Comparison of ENCODE assay signal across 12 mouse cellular contexts in the genomic region with DNA sequence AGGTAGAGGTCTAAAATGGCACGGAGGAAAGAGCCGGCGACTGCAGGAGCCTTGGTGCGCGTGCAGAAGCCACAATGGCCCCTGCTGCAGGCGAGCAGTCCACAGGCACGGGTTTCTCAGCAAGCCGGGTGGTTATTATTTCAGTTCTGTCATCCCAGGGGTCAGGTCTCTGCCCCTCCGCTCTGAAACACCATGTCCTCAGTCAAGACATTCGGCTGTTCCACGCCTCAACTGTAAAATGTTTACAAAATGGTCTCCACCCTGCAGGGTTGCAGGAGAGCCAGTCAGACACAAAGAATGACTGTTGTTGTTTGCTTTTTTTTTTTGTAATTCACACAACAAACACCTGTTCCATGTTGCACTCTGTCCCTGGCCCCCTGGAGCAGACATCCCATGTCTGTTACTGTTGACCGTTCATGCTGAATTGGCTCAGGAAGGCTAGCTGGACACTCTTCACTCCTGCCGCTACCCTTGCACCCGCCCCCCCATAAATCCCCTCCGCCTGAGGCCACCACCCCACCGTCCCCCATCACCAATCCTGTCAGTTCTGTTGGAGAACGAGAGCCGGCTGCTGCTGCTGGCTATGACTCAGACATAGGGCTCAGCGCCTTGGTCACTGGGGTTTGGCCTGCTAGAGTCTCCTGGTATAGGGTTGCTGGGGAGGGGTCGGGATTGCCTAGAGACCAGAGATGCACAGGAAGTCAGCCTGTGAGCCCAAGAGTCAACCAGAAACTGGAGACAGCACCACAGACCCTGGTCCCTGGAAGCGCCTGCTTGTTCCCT. TPM values are rescaled to one million over a fixed set of nuclear protein-coding genes. Genes with fewer than 3 reads are reported as not detected.
A peak's percentile ranks its signal among the peaks of the same experiment; 100 is the strongest.
DNase-seq lines count a peak whose midpoint lies in the region; ATAC-seq and TF ChIP-seq lines count a peak whose summit lies in the region.
"Had no signal": no experiment of that assay in that cellular context is flagged by ENCODE, and none has a peak within 500 bp of the region (broad histone marks: within the 10 kb centered on the region; RNA-seq: fewer than 3 reads in every experiment).

No protein-coding gene starts in this region.

- DNase-seq in lung, adult 2 months = no peak
- DNase-seq in forelimb bud, embryonic 11.5 days (ENCODE audit: low read depth, low spot score) = peak; percentile 36
- DNase-seq in kidney, postnatal 25 days = peak; percentile 17 to 55
- no peak for DNase-seq in left cerebral cortex, adult 8-10 months (ENCODE audit: low spot score in 2 of 2)
- DNase-seq in cerebellum, adult 11 months = no peak
- DNase-seq: adrenal gland, postnatal 14 days; cerebellum, postnatal 36 days; spleen, adult 18-20 months had no signal

- no peak overlapping the region for H3K9ac ChIP-seq in lung, embryonic 16.5 days (ENCODE audit: low read length)
- no peak overlapping the region for H3K9ac ChIP-seq in neural tube, embryonic 15.5 days (replicated peaks)
- H3K9ac ChIP-seq: limb, embryonic 15.5 days had no signal

- H3K4me3 ChIP-seq in lung, embryonic 16.5 days (ENCODE audit: low read length) = no peak overlapping the region
- H3K4me3 ChIP-seq in lung, adult 2 months (replicated peaks; ENCODE audit: extremely low read depth, low read depth, low read length) = no peak overlapping the region
- no peak overlapping the region for H3K4me3 ChIP-seq in neural tube, embryonic 15.5 days (replicated peaks)
- H3K4me3 ChIP-seq: limb, embryonic 15.5 days had no signal

- H3K27me3 ChIP-seq in lung, embryonic 16.5 days (ENCODE audit: control insufficient read depth, insufficient read depth, low read depth, low read length) = no peaks in the 10 kb centered on the region
- H3K27me3 ChIP-seq in neural tube, embryonic 15.5 days (replicated peaks) = no peaks in the 10 kb centered on the region
- H3K27me3 ChIP-seq: limb, embryonic 15.5 days had no signal

- no peaks in the 10 kb centered on the region for H3K36me3 ChIP-seq in lung, embryonic 16.5 days (ENCODE audit: control insufficient read depth, insufficient read depth, low read length)
- H3K36me3 ChIP-seq in neural tube, embryonic 15.5 days = no peaks in the 10 kb centered on the region
- H3K36me3 ChIP-seq: G1E; limb, embryonic 15.5 days had no signal

- H3K4me2 ChIP-seq in lung, embryonic 16.5 days (ENCODE audit: low read depth, low read length) = peak overlapping the region; percentile 28
- peak overlapping the region; percentile 28 for H3K4me2 ChIP-seq in neural tube, embryonic 15.5 days
- H3K4me2 ChIP-seq: limb, embryonic 15.5 days had no signal

- peak; percentile 56 for ATAC-seq in lung, embryonic 16.5 days (ENCODE audit: low read depth)
- ATAC-seq in neural tube, embryonic 15.5 days (ENCODE audit: low FRiP score) = no peak

- no peaks in the 10 kb centered on the region for H3K9me3 ChIP-seq in lung, embryonic 16.5 days (ENCODE audit: control insufficient read depth, low read length)
- H3K9me3 ChIP-seq in neural tube, embryonic 15.5 days (replicated peaks) = no peaks in the 10 kb centered on the region
- H3K9me3 ChIP-seq: G1E; limb, embryonic 15.5 days had no signal

- no peak for TF ChIP-seq POLR2A in lung, adult 2 months (IDR thresholded peaks at IDR 0.05; ENCODE audit: borderline replicate concordance, extremely low read depth, low read depth, low read length)

- WGBS in lung, embryonic 16.5 days = 30% methylated on average over 21 of the region's 21 CpGs
- 50% methylated on average over 21 of the region's 21 CpGs for WGBS in lung, adult 2 months
- WGBS in neural tube, embryonic 15.5 days = 27% methylated on average over 21 of the region's 21 CpGs

- peak overlapping the region; percentile 55 for H3K27ac ChIP-seq in lung, embryonic 16.5 days (ENCODE audit: low read length)
- no peak overlapping the region; the same call in 1 of the 2 replicates for H3K27ac ChIP-seq in neural tube, embryonic 15.5 days (replicated peaks)
- H3K27ac ChIP-seq: limb, embryonic 15.5 days had no signal

- H3K4me1 ChIP-seq in lung, embryonic 16.5 days (replicated peaks; ENCODE audit: control insufficient read depth, insufficient read depth, low read length) = peaks cover 61% of the 10 kb centered on the region
- peaks cover 21% of the 10 kb centered on the region for H3K4me1 ChIP-seq in lung, adult 2 months (ENCODE audit: control insufficient read depth, insufficient read depth, low read length)
- peaks cover 61% of the 10 kb centered on the region for H3K4me1 ChIP-seq in neural tube, embryonic 15.5 days

- no peak for TF ChIP-seq CTCF in lung, adult 2 months (IDR thresholded peaks at IDR 0.05; ENCODE audit: insufficient read depth, low read length)

RNA-seq across cellular contexts. Expression of gene Gse1, which starts 33.3 kb away (rescaled TPM):
- polyA plus RNA-seq in lung, embryonic 16.5 days (2015; fragmentation: Nextera tagmentation; extraction: Ambion mirVana) = 10.2 and 10.9 TPM in 2 replicates
- polyA plus RNA-seq in lung, adult 2 months (2012; rRNA removed) = 35.6 and 39.6 TPM in 2 replicates
- polyA plus RNA-seq in neural tube, embryonic 15.5 days (2015; fragmentation: Nextera tagmentation; extraction: Ambion mirVana) = 12.2 and 14.0 TPM in 2 replicates
- 10 to 100 TPM; 71.5 to 78.0 (median 73.1) TPM for total RNA-seq in left cerebral cortex, adult 8-10 months (2022)

Comparison
In these comparisons a context has a peak if more than half of its experiments do, and no peak if none do; other contexts are left out.
1. DNase-seq: peak in forelimb bud, embryonic 11.5 days (single experiment) and kidney, postnatal 25 days (2 of 2); none in lung, adult 2 months (single experiment), left cerebral cortex, adult 8-10 months (0 of 2) and cerebellum, adult 11 months (single experiment).